ENCODE assay signal across 21 mouse cellular contexts in genomic region chr5:77282242-77282641, GRCm38 (mm10). TPM values are rescaled to one million over a fixed set of nuclear protein-coding genes. Genes with fewer than 3 reads are reported as not detected.
DNase-seq lines count a peak whose midpoint lies in the region; ATAC-seq and TF ChIP-seq lines count a peak whose summit lies in the region.
"Had no signal": no experiment of that assay in that cellular context is flagged by ENCODE, and none has a peak within 500 bp of the region (broad histone marks: within the 10 kb centered on the region; RNA-seq: fewer than 3 reads in every experiment).

No protein-coding gene starts in this region.

- 68% methylated on average over 9 of the region's 9 CpGs for WGBS in hindbrain, postnatal 0 days
- 86% methylated on average over 9 of the region's 9 CpGs for WGBS in hindbrain, embryonic 12.5 days

- peak; percentile 59 for DNase-seq in hindbrain, postnatal 0 days (ENCODE audit: low spot score)
- DNase-seq in brain, adult 2 months (ENCODE audit: low read depth, low spot score): peak; percentile 72
- DNase-seq in cerebellum, adult 18-20 months: peak; percentile 35 to 44
- peak; percentile 44 to 50 for DNase-seq in cerebellum, postnatal 25 days
- DNase-seq in kidney, adult 9 months: no peak
- no peak for DNase-seq in kidney, postnatal 4 days
- DNase-seq: adrenal gland, postnatal 25 days; gastrocnemius, postnatal 14 days; heart, adult 18-20 months; heart, postnatal 10 days; lung, postnatal 4 days; right cerebral cortex, postnatal 14 days; spleen, adult 18-20 months had no signal

- H3K9ac ChIP-seq in hindbrain, postnatal 0 days (replicated peaks; ENCODE audit: low read length): 0 out of 2 replicates have a peak overlapping the region, but pooled peaks have one; percentile 35
- no peak overlapping the region for H3K9ac ChIP-seq in hindbrain, embryonic 12.5 days
- H3K9ac ChIP-seq: embryonic facial prominence, embryonic 15.5 days; heart, embryonic 12.5 days; hindbrain, embryonic 13.5 days had no signal

- H3K27ac ChIP-seq in hindbrain, postnatal 0 days: no peak overlapping the region
- H3K27ac ChIP-seq in hindbrain, embryonic 12.5 days: no peak overlapping the region
- H3K27ac ChIP-seq: embryonic facial prominence, embryonic 15.5 days; hindbrain, embryonic 13.5 days had no signal

- no peak for TF ChIP-seq CTCF in hindbrain, postnatal 0 days (IDR thresholded peaks at IDR 0.05; ENCODE audit: low read depth)

- peak; percentile 77; the same call in 1 of the 2 replicates for ATAC-seq in hindbrain, postnatal 0 days
- ATAC-seq in hindbrain, embryonic 12.5 days (ENCODE audit: low FRiP score): no peak
- no peak for ATAC-seq in frontal cortex, adult (ENCODE audit: low TSS enrichment)
- ATAC-seq: forebrain, embryonic 16.5 days; intestine, embryonic 16.5 days; midbrain, embryonic 16.5 days had no signal

- peak overlapping the region; percentile 11; the same call in 1 of the 2 replicates for H3K4me3 ChIP-seq in hindbrain, postnatal 0 days (ENCODE audit: low read length)
- no peak overlapping the region for H3K4me3 ChIP-seq in hindbrain, embryonic 12.5 days
- H3K4me3 ChIP-seq: embryonic facial prominence, embryonic 15.5 days; heart, embryonic 12.5 days; hindbrain, embryonic 13.5 days had no signal

- no peaks in the 10 kb centered on the region for H3K4me1 ChIP-seq in hindbrain, postnatal 0 days (ENCODE audit: insufficient read depth, low read length)
- H3K4me1 ChIP-seq in hindbrain, embryonic 12.5 days: no peaks in the 10 kb centered on the region
- H3K4me1 ChIP-seq: embryonic facial prominence, embryonic 15.5 days; hindbrain, embryonic 13.5 days had no signal

- no peaks in the 10 kb centered on the region for H3K27me3 ChIP-seq in hindbrain, postnatal 0 days (ENCODE audit: insufficient read depth, low read length)
- H3K27me3 ChIP-seq in hindbrain, embryonic 12.5 days: no peaks in the 10 kb centered on the region
- H3K27me3 ChIP-seq: embryonic facial prominence, embryonic 15.5 days; heart, embryonic 12.5 days; hindbrain, embryonic 13.5 days had no signal

- no peaks in the 10 kb centered on the region for H3K9me3 ChIP-seq in hindbrain, postnatal 0 days (ENCODE audit: low read length)
- no peaks in the 10 kb centered on the region for H3K9me3 ChIP-seq in hindbrain, embryonic 12.5 days (replicated peaks)
- H3K9me3 ChIP-seq: embryonic facial prominence, embryonic 15.5 days; heart, embryonic 12.5 days; hindbrain, embryonic 13.5 days had no signal

- peaks cover 16% of the 10 kb centered on the region; the same call in 1 of the 2 replicates for H3K36me3 ChIP-seq in hindbrain, postnatal 0 days (ENCODE audit: insufficient read depth, low read length)
- peaks cover 44% of the 10 kb centered on the region for H3K36me3 ChIP-seq in hindbrain, embryonic 12.5 days

- peak overlapping the region; percentile 28; the same call in 1 of the 2 replicates for H3K4me2 ChIP-seq in hindbrain, postnatal 0 days (ENCODE audit: low read depth, low read length)
- no peak overlapping the region for H3K4me2 ChIP-seq in hindbrain, embryonic 12.5 days (replicated peaks)
- H3K4me2 ChIP-seq: embryonic facial prominence, embryonic 15.5 days; heart, embryonic 12.5 days; hindbrain, embryonic 13.5 days had no signal

RNA-seq across cellular contexts. Expression of gene Rest, which starts 17.0 kb away (rescaled TPM):
- 9.0 and 9.1 TPM in 2 replicates for total RNA-seq in hindbrain, postnatal 0 days (2014; rRNA removed)
- 4.1 and 4.4 TPM in 2 replicates for polyA plus RNA-seq in hindbrain, postnatal 0 days (2015; fragmentation: Nextera tagmentation; extraction: Ambion mirVana)
- polyA plus RNA-seq in hindbrain, embryonic 12.5 days (2016; fragmentation: Nextera tagmentation; extraction: Ambion mirVana): 27.9 and 28.7 TPM in 2 replicates

RNA-seq across cellular contexts. Expression of gene Noa1, which starts 27.6 kb away (rescaled TPM):
- total RNA-seq in hindbrain, postnatal 0 days (2014; rRNA removed): 16.3 and 18.7 TPM in 2 replicates
- polyA plus RNA-seq in hindbrain, postnatal 0 days (2015; fragmentation: Nextera tagmentation; extraction: Ambion mirVana): 33.3 and 34.7 TPM in 2 replicates
- polyA plus RNA-seq in hindbrain, embryonic 12.5 days (2016; fragmentation: Nextera tagmentation; extraction: Ambion mirVana): 32.8 and 35.5 TPM in 2 replicates

RNA-seq across cellular contexts. Expression of gene Polr2b, which starts 27.7 kb away (rescaled TPM):
- 46.4 and 61.0 TPM in 2 replicates for total RNA-seq in hindbrain, postnatal 0 days (2014; rRNA removed)
- 48.8 and 50.9 TPM in 2 replicates for polyA plus RNA-seq in hindbrain, postnatal 0 days (2015; fragmentation: Nextera tagmentation; extraction: Ambion mirVana)
- 80.1 and 87.0 TPM in 2 replicates for polyA plus RNA-seq in hindbrain, embryonic 12.5 days (2016; fragmentation: Nextera tagmentation; extraction: Ambion mirVana)

Comparison
In these comparisons a context has a peak if more than half of its experiments do, and no peak if none do; other contexts are left out.
1. DNase-seq: peak in hindbrain, postnatal 0 days (single experiment), brain, adult 2 months (single experiment), cerebellum, adult 18-20 months (2 of 2) and cerebellum, postnatal 25 days (2 of 2); none in kidney, adult 9 months (single experiment) and kidney, postnatal 4 days (0 of 2).